Mouse (Mus musculus) neural tube, embryonic 10.5 days (tissue): Measurements from ENCODE around the gene Foxa3.
"Not testable (repeated sequence)": the region's sequence is repeated elsewhere in the genome, so short reads cannot be mapped to it uniquely, and the experiment has no call there.

Source experiments
- DNase-seq: peaks from one replicate; pipeline ENCODE4 v3.0.0-alpha.2; 2017; ENCODE audit warnings: low spot score; ENCODE audit errors: extremely low spot score

Gene Foxa3

GRCm38 (mm10) chr7:19023357-19023814 lies at the start of gene Foxa3:
Gene Foxa3, minus strand, starts transcription at chr7:19023538.
- DNase-seq = no peak

- DNase-seq = not testable (repeated sequence)
These were observed 47.7 kb upstream of the Foxa3 start for GRCm38 (mm10) chr7:19071024-19071423.

- DNase-seq = no peak
These were observed 46.2 kb upstream of the Foxa3 start for GRCm38 (mm10) chr7:19069500-19069899.

- peak; percentile 82 for DNase-seq
These were observed 45.4 kb upstream of the Foxa3 start for GRCm38 (mm10) chr7:19068707-19069106.

GRCm38 (mm10) chr7:19067935-19068334 lies 44.6 kb upstream of the Foxa3 start:
- no peak for DNase-seq

GRCm38 (mm10) chr7:19067063-19067462 lies 43.7 kb upstream of the Foxa3 start:
- DNase-seq = no peak

- no peak for DNase-seq
These were observed 42.6 kb upstream of the Foxa3 start for GRCm38 (mm10) chr7:19065896-19066295.

GRCm38 (mm10) chr7:19057405-19057804 lies 34.1 kb upstream of the Foxa3 start:
- DNase-seq = no peak

- no peak for DNase-seq
These were observed 31.8 kb upstream of the Foxa3 start for GRCm38 (mm10) chr7:19055108-19055507.

GRCm38 (mm10) chr7:19054777-19055076 lies 31.4 kb upstream of the Foxa3 start:
- DNase-seq = no peak

- DNase-seq = peak; percentile 75
These were observed 30.9 kb upstream of the Foxa3 start, which contains the start of gene Rsph6a for GRCm38 (mm10) chr7:19054047-19054776. Gene Rsph6a, plus strand, starts transcription at chr7:19054690.

GRCm38 (mm10) chr7:19053136-19053532 lies 29.8 kb upstream of the Foxa3 start:
- no peak for DNase-seq

GRCm38 (mm10) chr7:19052345-19053135 lies 29.2 kb upstream of the Foxa3 start:
- DNase-seq = no peak

GRCm38 (mm10) chr7:19051161-19051560 lies 27.8 kb upstream of the Foxa3 start:
- no peak for DNase-seq

- no peak for DNase-seq
These were observed 26.8 kb upstream of the Foxa3 start for GRCm38 (mm10) chr7:19050172-19050571.

- no peak for DNase-seq
These were observed 25.9 kb upstream of the Foxa3 start for GRCm38 (mm10) chr7:19049252-19049651.

GRCm38 (mm10) chr7:19048006-19048527 lies 24.7 kb upstream of the Foxa3 start:
- DNase-seq = no peak

GRCm38 (mm10) chr7:19046286-19047069 lies 23.1 kb upstream of the Foxa3 start:
- no peak for DNase-seq

- no peak for DNase-seq
These were observed 21.3 kb upstream of the Foxa3 start for GRCm38 (mm10) chr7:19044616-19045015.

- DNase-seq = no peak
These were observed 8.3 kb upstream of the Foxa3 start for GRCm38 (mm10) chr7:19031641-19032040.

GRCm38 (mm10) chr7:19029084-19029653 lies 5.8 kb upstream of the Foxa3 start:
- peak; percentile 59 for DNase-seq
